Mouse (Mus musculus) limb, embryonic 15.5 days (tissue): Measurements from ENCODE around the gene Clybl. TPM values are rescaled to one million over a fixed set of nuclear protein-coding genes. Genes with fewer than 3 reads are reported as not detected.

ENCODE experiments used
- ATAC-seq: fragments of 200-750 bp; cut with Nextera tagmentation; 2 replicates; pipeline ENCODE4 v1.8.0; 2017; ENCODE audit warnings: low read depth, moderate TSS enrichment; ENCODE audit not compliant: insufficient number of reproducible peaks, low FRiP score, low TSS enrichment
- H3K27ac ChIP-seq: fragments of 300-500 bp; sonication (generic); 2 replicates; pipeline ENCODE4 v1.5.1; 2015; ENCODE audit warnings: moderate library complexity, mild to moderate bottlenecking, inconsistent platforms
- H3K27me3 ChIP-seq: fragments of 300-500 bp; sonication (generic); 2 replicates; pipeline ENCODE4 v1.6.1; 2015; ENCODE audit warnings: inconsistent platforms
- H3K36me3 ChIP-seq: fragments of 300-500 bp; sonication (generic); 2 replicates; pipeline ENCODE4 v1.6.1; 2015; ENCODE audit warnings: inconsistent platforms
- H3K4me1 ChIP-seq: fragments of 300-500 bp; sonication (generic); 2 replicates; pipeline ENCODE4 v1.6.1; 2015; ENCODE audit warnings: inconsistent platforms
- H3K4me2 ChIP-seq: fragments of 300-500 bp; sonication (generic); 2 replicates; pipeline ENCODE4 v1.6.1; 2015; ENCODE audit warnings: mild to moderate bottlenecking, inconsistent platforms
- H3K4me3 ChIP-seq: fragments of 300-500 bp; sonication (generic); 2 replicates; pipeline ENCODE4 v1.5.1; 2015; ENCODE audit warnings: mild to moderate bottlenecking, inconsistent platforms
- H3K9ac ChIP-seq: fragments of 300-500 bp; sonication (generic); 2 replicates; pipeline ENCODE4 v1.6.1; 2015; ENCODE audit warnings: inconsistent platforms
- H3K9me3 ChIP-seq: fragments of 300-500 bp; sonication (generic); 2 replicates; pipeline ENCODE4 v1.6.1; 2016; ENCODE audit warnings: inconsistent platforms
- WGBS: fragments of 180-500 bp; shearing (Covaris S2); methylation state at CpG from one replicate; pipeline ENCODE4 v1.1.7; 2015; 5-methylcytosine and 5-hydroxymethylcytosine counted together
- polyA plus RNA-seq: library from polyadenylated mRNA; unstranded; fragments of >200 nt; fragmentation: Nextera tagmentation; extraction: Ambion mirVana; gene quantifications from 2 replicates; pipeline ENCODE4 v1.2.1, GENCODE M21; 2015

The Clybl gene
- polyA plus RNA-seq, 1 experiment from 2014 or later: 19.0 TPM

- Histone ChIP-seq H3K36me3 (no peaks in the 10 kb centered on the region), H3K4me3 (no peak overlapping the region), H3K4me1 (no peaks in the 10 kb centered on the region), H3K4me2 (no peak overlapping the region), H3K27ac (no peak overlapping the region), H3K9ac (no peak overlapping the region), H3K9me3 (no peaks in the 10 kb centered on the region), H3K27me3 (peaks cover 15% of the 10 kb centered on the region)
- WGBS: 85% methylated on average over 5 of the region's 5 CpGs
- no peak for ATAC-seq
Measured at GRCm38 (mm10) chr14:122283959-122284358, 102.5 kb downstream of the Clybl start.

- no peak overlapping the region for H3K4me3 ChIP-seq
- H3K4me2 ChIP-seq: no peak overlapping the region
- 34% methylated on average over 4 of the region's 4 CpGs for WGBS
Measured at GRCm38 (mm10) chr14:122296399-122296798, 114.9 kb downstream of the Clybl start.

GRCm38 (mm10) chr14:122296864-122297263 lies 115.4 kb downstream of the Clybl start:
- no peak overlapping the region for H3K4me2 ChIP-seq
- H3K27me3 ChIP-seq: 0 out of 2 replicates have a peak, but pooled peaks cover 4% of the 10 kb centered on the region
- H3K9me3 ChIP-seq: no peaks in the 10 kb centered on the region
- H3K36me3 ChIP-seq: no peaks in the 10 kb centered on the region
- H3K27ac ChIP-seq: no peak overlapping the region
- H3K9ac ChIP-seq: no peak overlapping the region
- ATAC-seq: no peak
- H3K4me1 ChIP-seq: no peaks in the 10 kb centered on the region
- 16% methylated on average over 2 of the region's 2 CpGs for WGBS
- H3K4me3 ChIP-seq: no peak overlapping the region

More at GRCm38 (mm10) chr14:122296399-122296798, 114.9 kb downstream of the Clybl start:
- Histone ChIP-seq H3K27me3 (0 out of 2 replicates have a peak, but pooled peaks cover 4% of the 10 kb centered on the region), H3K27ac (no peak overlapping the region), H3K9ac (no peak overlapping the region), H3K4me1 (no peaks in the 10 kb centered on the region), H3K9me3 (no peaks in the 10 kb centered on the region), H3K36me3 (no peaks in the 10 kb centered on the region)
- no peak for ATAC-seq

- 47% methylated on average over 11 of the region's 11 CpGs for WGBS
- H3K9ac ChIP-seq: no peak overlapping the region
- no peak for ATAC-seq
- H3K4me3 ChIP-seq: no peak overlapping the region
- H3K27me3 ChIP-seq: 0 out of 2 replicates have a peak, but pooled peaks cover under 1% of the 10 kb centered on the region
- no peaks in the 10 kb centered on the region for H3K36me3 ChIP-seq
- no peaks in the 10 kb centered on the region for H3K4me1 ChIP-seq
- H3K4me2 ChIP-seq: no peak overlapping the region
- no peak overlapping the region for H3K27ac ChIP-seq
- no peaks in the 10 kb centered on the region for H3K9me3 ChIP-seq
Measured at GRCm38 (mm10) chr14:122297386-122298109, 116.0 kb downstream of the Clybl start.

- Histone ChIP-seq H3K9me3 (no peaks in the 10 kb centered on the region), H3K9ac (no peak overlapping the region), H3K4me2 (no peak overlapping the region), H3K27me3 (no peaks in the 10 kb centered on the region), H3K36me3 (no peaks in the 10 kb centered on the region), H3K27ac (no peak overlapping the region), H3K4me3 (no peak overlapping the region), H3K4me1 (no peaks in the 10 kb centered on the region)
- no peak for ATAC-seq
- 74% methylated on average over 11 of the region's 11 CpGs for WGBS
Measured at GRCm38 (mm10) chr14:122300261-122300660, 118.8 kb downstream of the Clybl start.

- Histone ChIP-seq H3K4me2 (no peak overlapping the region), H3K27me3 (no peaks in the 10 kb centered on the region), H3K36me3 (no peaks in the 10 kb centered on the region), H3K9me3 (no peaks in the 10 kb centered on the region), H3K27ac (no peak overlapping the region), H3K4me1 (no peaks in the 10 kb centered on the region), H3K9ac (no peak overlapping the region), H3K4me3 (no peak overlapping the region)
- WGBS: 44% methylated on average over 1 of the region's 1 CpGs
- no peak for ATAC-seq
Measured at GRCm38 (mm10) chr14:122303821-122304220, 122.3 kb downstream of the Clybl start.

GRCm38 (mm10) chr14:122305132-122305531 lies 123.6 kb downstream of the Clybl start:
- Histone ChIP-seq H3K27ac (no peak overlapping the region), H3K9me3 (no peaks in the 10 kb centered on the region), H3K4me2 (no peak overlapping the region), H3K4me3 (no peak overlapping the region), H3K27me3 (no peaks in the 10 kb centered on the region), H3K36me3 (no peaks in the 10 kb centered on the region), H3K9ac (no peak overlapping the region), H3K4me1 (no peaks in the 10 kb centered on the region)
- no peak for ATAC-seq
- 66% methylated on average over 8 of the region's 8 CpGs for WGBS

- Histone ChIP-seq H3K27me3 (no peaks in the 10 kb centered on the region), H3K9ac (no peak overlapping the region), H3K9me3 (no peaks in the 10 kb centered on the region), H3K4me3 (no peak overlapping the region), H3K4me1 (no peaks in the 10 kb centered on the region), H3K27ac (no peak overlapping the region), H3K36me3 (no peaks in the 10 kb centered on the region), H3K4me2 (no peak overlapping the region)
- 89% methylated on average over 6 of the region's 6 CpGs for WGBS
- no peak for ATAC-seq
Measured at GRCm38 (mm10) chr14:122312415-122312814, 130.9 kb downstream of the Clybl start.

GRCm38 (mm10) chr14:122313328-122313727 lies 131.8 kb downstream of the Clybl start:
- H3K4me3 ChIP-seq: no peak overlapping the region
- no peak overlapping the region for H3K9ac ChIP-seq
- no peaks in the 10 kb centered on the region for H3K9me3 ChIP-seq
- H3K4me2 ChIP-seq: no peak overlapping the region
- no peak overlapping the region for H3K27ac ChIP-seq
- ATAC-seq: no peak
- WGBS: 87% methylated on average over 4 of the region's 4 CpGs
- no peaks in the 10 kb centered on the region for H3K27me3 ChIP-seq
- H3K36me3 ChIP-seq: no peaks in the 10 kb centered on the region
- no peaks in the 10 kb centered on the region for H3K4me1 ChIP-seq

GRCm38 (mm10) chr14:122315743-122316142 lies 134.2 kb downstream of the Clybl start:
- H3K9me3 ChIP-seq: no peaks in the 10 kb centered on the region
- H3K4me1 ChIP-seq: no peaks in the 10 kb centered on the region
- H3K4me3 ChIP-seq: no peak overlapping the region
- H3K9ac ChIP-seq: no peak overlapping the region
- WGBS: 84% methylated on average over 12 of the region's 12 CpGs
- H3K27me3 ChIP-seq: no peaks in the 10 kb centered on the region
- no peak overlapping the region for H3K4me2 ChIP-seq
- H3K36me3 ChIP-seq: no peaks in the 10 kb centered on the region
- ATAC-seq: no peak
- H3K27ac ChIP-seq: no peak overlapping the region

GRCm38 (mm10) chr14:122322136-122322535 lies 140.6 kb downstream of the Clybl start:
- no peak for ATAC-seq
- H3K27me3 ChIP-seq: no peaks in the 10 kb centered on the region; the same call in 1 of the 2 replicates
- H3K9me3 ChIP-seq: no peaks in the 10 kb centered on the region
- H3K4me2 ChIP-seq: no peak overlapping the region
- 21% methylated on average over 5 of the region's 5 CpGs for WGBS
- H3K9ac ChIP-seq: no peak overlapping the region
- H3K4me3 ChIP-seq: no peak overlapping the region
- no peaks in the 10 kb centered on the region for H3K36me3 ChIP-seq
- H3K4me1 ChIP-seq: no peaks in the 10 kb centered on the region
- H3K27ac ChIP-seq: no peak overlapping the region

- Histone ChIP-seq H3K4me3 (no peak overlapping the region), H3K4me1 (no peaks in the 10 kb centered on the region), H3K9ac (no peak overlapping the region), H3K36me3 (no peaks in the 10 kb centered on the region), H3K9me3 (no peaks in the 10 kb centered on the region), H3K27ac (no peak overlapping the region), H3K27me3 (no peaks in the 10 kb centered on the region; the same call in 1 of the 2 replicates), H3K4me2 (no peak overlapping the region)
- 78% methylated on average over 9 of the region's 9 CpGs for WGBS
- no peak for ATAC-seq
Measured at GRCm38 (mm10) chr14:122323838-122324458, 142.4 kb downstream of the Clybl start.
